Mouse (Mus musculus) liver, embryonic 14.5 days (tissue): ENCODE data around the gene Duoxa2. TPM values are rescaled to one million over a fixed set of nuclear protein-coding genes. Genes with fewer than 3 reads are reported as not detected.

Source experiments
- ATAC-seq: fragments of 200-750 bp; cut with Nextera tagmentation; 2 replicates; pipeline ENCODE4 v1.8.0; 2017; ENCODE audit warnings: moderate number of reproducible peaks, mild to moderate bottlenecking, moderate library complexity; ENCODE audit not compliant: insufficient read depth
- DNase-seq, 3 experiments: peaks; one replicate each; pipeline ENCODE4 v3.0.0-alpha.2; 2012 to 2013; ENCODE audit warnings: low read depth in 3 of 3, low spot score in 3 of 3
- H3K27ac ChIP-seq: fragments of 300-500 bp; sonication (generic); 2 replicates; pipeline ENCODE4 v1.5.1; 2014; ENCODE audit warnings: moderate library complexity, mild to moderate bottlenecking, control low read depth, inconsistent platforms
- H3K27me3 ChIP-seq: fragments of 300-500 bp; sonication (generic); 2 replicates; pipeline ENCODE4 v1.6.1; 2014; ENCODE audit warnings: mild to moderate bottlenecking, low read length, moderate library complexity; ENCODE audit not compliant: control insufficient read depth, insufficient read depth
- H3K36me3 ChIP-seq: fragments of 300-500 bp; sonication (generic); replicated peaks from 2 replicates; pipeline ENCODE4 v1.6.1; 2014; ENCODE audit warnings: low read depth; ENCODE audit not compliant: control insufficient read depth, insufficient read depth
- H3K4me1 ChIP-seq, 2 experiments: fragments of 200-500 bp in 1 of 2; fragments of 300-500 bp in 1 of 2; sonication (generic) in 1 of 2; replicated peaks; 2 replicates each; pipeline ENCODE4 v1.6.1; 2012 to 2014; ENCODE audit warnings: antibody characterized with exemption in 1 of 2, inconsistent platforms in 1 of 2, low read length in 1 of 2; ENCODE audit not compliant: control insufficient read depth in 2 of 2, insufficient read depth in 2 of 2
- H3K4me2 ChIP-seq: fragments of 300-500 bp; sonication (generic); 2 replicates; pipeline ENCODE4 v1.6.1; 2014; ENCODE audit warnings: low read depth, mild to moderate bottlenecking, control low read depth, moderate library complexity
- H3K4me3 ChIP-seq, 2 experiments: fragments of 200-500 bp in 1 of 2; fragments of 300-500 bp in 1 of 2; sonication (generic) in 1 of 2; 2 replicates each; pipeline ENCODE4 v1.5.1; 2012 to 2014; ENCODE audit warnings: low read depth in 2 of 2, low read length in 2 of 2, mild to moderate bottlenecking in 2 of 2, control low read depth in 1 of 2, inconsistent platforms in 1 of 2, moderate library complexity in 1 of 2; ENCODE audit not compliant: insufficient read depth in 1 of 2
- H3K9ac ChIP-seq: fragments of 300-500 bp; sonication (generic); replicated peaks from 2 replicates; pipeline ENCODE4 v1.6.1; 2014; ENCODE audit warnings: mild to moderate bottlenecking, control low read depth, moderate library complexity
- H3K9me3 ChIP-seq: fragments of 300-500 bp; sonication (generic); 2 replicates; pipeline ENCODE4 v1.6.1; 2016; ENCODE audit warnings: low read length, mixed read lengths; ENCODE audit not compliant: control insufficient read depth
- CTCF ChIP-seq: IDR thresholded peaks from 2 replicates; pipeline ENCODE4 v1.5.1; 2016; ENCODE audit warnings: antibody characterized with exemption, low read depth, control low read depth
- EP300 ChIP-seq: IDR thresholded peaks from 2 replicates; pipeline ENCODE4 v1.6.1; 2016; ENCODE audit warnings: antibody characterized with exemption, low read depth
- WGBS: fragments of 180-500 bp; shearing (Covaris S2); extraction: QIAGEN DNeasy Blood & Tissue Kit; methylation state at CpG from one replicate; pipeline ENCODE4 v1.1.7; 2014; ENCODE audit not compliant: insufficient replicate concordance; 5-methylcytosine and 5-hydroxymethylcytosine counted together
- polyA plus RNA-seq, 2 experiments: library from polyadenylated mRNA; depleted of rRNA in 1 of 2; stranded (reverse) in 1 of 2; unstranded in 1 of 2; fragments of >200 nt; fragmentation: Nextera tagmentation in 1 of 2; extraction: Ambion mirVana in 1 of 2; gene quantifications; 2 replicates each; pipeline versions ENCODE4 v1.2.1 to v1.2.3; 2012 to 2014

The Duoxa2 gene
- polyA plus RNA-seq, 2 experiments, result not detected

GRCm38 (mm10) chr2:122301921-122302573 is 3.3 kb downstream of the Duoxa2 start:
- no peak for TF ChIP-seq CTCF
- no peak for TF ChIP-seq EP300
- 11% methylated on average over 23 of the region's 23 CpGs for WGBS

DNA sequence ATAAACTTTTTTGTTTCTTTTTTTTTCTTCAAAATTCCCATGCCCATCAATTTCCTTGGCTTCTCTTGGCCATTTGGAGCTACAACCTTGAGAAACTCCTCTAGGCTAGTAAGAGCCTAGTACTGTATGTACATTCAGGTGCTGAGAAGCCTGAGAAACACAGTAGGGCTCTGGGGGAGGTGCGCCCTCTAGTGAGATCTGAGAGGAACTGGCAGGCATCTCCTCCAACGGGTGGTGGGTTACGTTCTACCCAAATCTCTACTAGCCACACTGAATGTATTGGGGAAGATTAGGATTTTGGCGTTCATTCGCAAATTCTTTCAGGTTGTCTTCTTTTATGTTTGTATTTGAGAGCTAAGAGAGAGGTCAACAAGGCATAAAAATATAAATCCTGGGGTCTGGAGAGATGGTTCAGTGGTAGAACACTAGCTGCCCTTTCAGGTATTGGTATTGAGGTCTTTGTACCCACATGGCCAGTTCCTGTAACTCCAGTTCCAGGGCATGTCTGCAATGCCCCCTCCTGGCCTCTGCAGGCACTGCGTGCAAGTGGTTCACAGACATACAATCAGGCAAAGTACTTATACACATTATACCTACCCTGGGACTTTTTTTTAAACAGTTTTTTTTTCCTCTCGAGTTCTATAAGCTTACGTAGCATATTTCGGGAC is 4.0 kb downstream of the Duoxa2 start:
- peak; percentile 29 to 48 (median 33) for DNase-seq
- Histone ChIP-seq H3K27me3 (peaks cover 56% of the 10 kb centered on the region), H3K27ac (no peak overlapping the region), H3K4me2 (no peak overlapping the region), H3K9ac (no peak overlapping the region), H3K4me1 (0 out of 4 replicates have a peak, but pooled peaks cover 0 to 2% of the 10 kb centered on the region in 2 experiments), H3K9me3 (no peaks in the 10 kb centered on the region), H3K4me3 (no peak overlapping the region), H3K36me3 (no peaks in the 10 kb centered on the region)
- ATAC-seq, result peak; percentile 48; the same call in 1 of the 2 replicates
- WGBS, result 7% methylated on average over 9 of the region's 9 CpGs
- peak; percentile 67 for TF ChIP-seq CTCF
- TF ChIP-seq EP300, result no peak

More at GRCm38 (mm10) chr2:122301921-122302573, 3.3 kb downstream of the Duoxa2 start:
- ATAC-seq (no peak), DNase-seq (no peak)
- no peak overlapping the region for H3K27ac ChIP-seq
- no peaks in the 10 kb centered on the region for H3K9me3 ChIP-seq
- peak overlapping the region; percentile 29; the same call in 1 of the 2 replicates for H3K4me2 ChIP-seq
- H3K9ac ChIP-seq, result no peak overlapping the region
- H3K4me3 ChIP-seq, result peak overlapping the region in 1 of 2 experiments; percentile 18; a peak in 1 of 4 replicates
- H3K4me1 ChIP-seq, result 0 out of 4 replicates have a peak, but pooled peaks cover 0 to 2% of the 10 kb centered on the region in 2 experiments
- H3K36me3 ChIP-seq, result no peaks in the 10 kb centered on the region
- peaks cover 62% of the 10 kb centered on the region for H3K27me3 ChIP-seq

DNA sequence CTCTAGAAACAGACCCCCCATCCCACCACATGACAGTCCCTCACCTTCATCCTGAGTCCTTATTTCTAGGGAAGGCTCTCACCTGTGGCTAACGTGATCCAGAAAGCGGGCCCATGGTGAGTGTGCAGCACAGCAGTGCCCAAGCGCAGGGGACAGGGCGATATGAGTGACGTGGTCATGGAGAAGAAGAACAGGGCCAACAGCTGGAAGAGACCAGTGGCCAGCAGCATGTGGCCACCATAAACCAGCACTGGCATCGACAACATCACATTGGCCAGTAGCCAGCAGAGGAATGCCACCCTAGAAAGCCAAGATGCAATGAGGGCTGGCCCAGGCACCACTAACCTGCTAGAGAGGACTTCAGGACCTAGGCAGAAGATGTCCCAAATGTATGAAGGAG is 5.8 kb downstream of the Duoxa2 start:
- no peak overlapping the region for H3K4me3 ChIP-seq
- H3K9me3 ChIP-seq, result no peaks in the 10 kb centered on the region
- no peak overlapping the region for H3K4me2 ChIP-seq
- WGBS, result 67% methylated on average over 6 of the region's 6 CpGs
- no peak overlapping the region for H3K9ac ChIP-seq
- H3K27ac ChIP-seq, result no peak overlapping the region
- ATAC-seq (no peak), DNase-seq (no peak)
- no peaks in the 10 kb centered on the region for H3K4me1 ChIP-seq
- peaks cover 44% of the 10 kb centered on the region for H3K27me3 ChIP-seq
- no peaks in the 10 kb centered on the region for H3K36me3 ChIP-seq
- TF ChIP-seq CTCF (no peak), EP300 (no peak)

DNA sequence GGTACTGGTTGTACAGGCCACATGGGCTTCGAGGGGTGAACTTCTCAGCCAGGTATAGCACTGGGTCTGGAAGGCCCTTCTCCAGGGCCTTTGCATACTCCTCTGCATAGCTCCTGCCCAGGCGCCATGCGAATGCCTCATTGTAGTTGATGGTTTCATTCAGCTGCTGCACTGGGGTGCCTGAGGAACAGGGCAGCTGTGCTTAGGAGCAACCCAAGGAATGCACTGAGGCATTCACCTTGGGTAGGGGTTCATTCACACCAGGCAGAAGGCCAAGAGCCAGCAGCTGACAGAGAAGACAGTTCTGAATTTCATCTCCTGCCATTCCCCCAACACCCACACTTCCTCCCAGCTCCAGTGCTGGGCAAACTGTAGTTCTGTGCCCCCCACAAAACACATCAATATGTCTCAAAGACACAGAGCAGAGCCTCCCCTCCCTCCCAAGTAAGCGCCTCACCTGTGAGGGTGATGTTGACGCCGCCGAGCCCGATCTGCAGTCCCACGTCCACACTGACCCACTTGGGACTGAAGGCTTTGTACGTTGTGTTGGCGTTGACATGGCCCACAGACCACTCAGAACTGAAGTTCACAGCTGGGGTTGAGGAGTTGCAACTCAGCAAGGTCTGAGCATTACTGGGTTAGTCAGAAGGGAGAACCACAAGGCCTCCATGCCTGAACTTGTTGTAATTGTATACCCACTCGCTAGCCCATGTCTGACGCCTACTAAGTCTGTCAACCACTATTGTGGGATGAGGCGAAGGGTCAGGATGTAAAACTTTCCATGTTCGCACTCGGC is 6.6 kb downstream of the Duoxa2 start:
- peaks cover 36% of the 10 kb centered on the region for H3K27me3 ChIP-seq
- no peaks in the 10 kb centered on the region for H3K36me3 ChIP-seq
- no peak overlapping the region for H3K4me2 ChIP-seq
- DNase-seq (no peak), ATAC-seq (no peak)
- WGBS, result 67% methylated on average over 16 of the region's 16 CpGs
- TF ChIP-seq CTCF (no peak), EP300 (no peak)
- no peak overlapping the region for H3K4me3 ChIP-seq
- no peak overlapping the region for H3K27ac ChIP-seq
- H3K4me1 ChIP-seq, result no peaks in the 10 kb centered on the region
- H3K9ac ChIP-seq, result no peak overlapping the region
- H3K9me3 ChIP-seq, result no peaks in the 10 kb centered on the region
